Mouse (Mus musculus) Muller cell, postnatal 12 days (primary cell): ENCODE measurements around the gene Diaph2.

Source experiments
- DNase-seq: peaks from one replicate; pipeline ENCODE4 v3.0.0-alpha.2; 2015; ENCODE audit errors: inconsistent ontology term

The Diaph2 gene

GRCm38 (mm10) chrX:129749571-129750061 lies at the start of gene Diaph2:
TSS of gene Diaph2 (plus strand) at chrX:129749742.
- DNase-seq: peak; percentile 93

GRCm38 (mm10) chrX:129701634-129702312 lies 47.8 kb upstream of the Diaph2 start:
- DNase-seq: no peak

GRCm38 (mm10) chrX:129709656-129710055 lies 39.9 kb upstream of the Diaph2 start:
- peak; percentile 32 for DNase-seq

GRCm38 (mm10) chrX:129728717-129729220 lies 20.8 kb upstream of the Diaph2 start:
- DNase-seq: no peak

- no peak for DNase-seq
Measured at GRCm38 (mm10) chrX:129736562-129736961, 13.0 kb upstream of the Diaph2 start.

- DNase-seq: no peak
Measured at GRCm38 (mm10) chrX:129739226-129739625, 10.3 kb upstream of the Diaph2 start.

GRCm38 (mm10) chrX:129742981-129743380 lies 6.6 kb upstream of the Diaph2 start:
- no peak for DNase-seq

- no peak for DNase-seq
Measured at GRCm38 (mm10) chrX:129745976-129746375, 3.6 kb upstream of the Diaph2 start.

- DNase-seq: no peak
Measured at GRCm38 (mm10) chrX:129749102-129749501, 440 bp upstream of the Diaph2 start.

- no peak for DNase-seq
Measured at GRCm38 (mm10) chrX:129750094-129750569, 590 bp downstream of the Diaph2 start.

GRCm38 (mm10) chrX:129750606-129751005 lies 1.1 kb downstream of the Diaph2 start:
- DNase-seq: no peak

- peak; percentile 34 for DNase-seq
Measured at GRCm38 (mm10) chrX:129756606-129757005, 7.1 kb downstream of the Diaph2 start.

GRCm38 (mm10) chrX:129762649-129763048 lies 13.1 kb downstream of the Diaph2 start:
- DNase-seq: no peak

GRCm38 (mm10) chrX:129765378-129765777 lies 15.8 kb downstream of the Diaph2 start:
- no peak for DNase-seq

- no peak for DNase-seq
Measured at GRCm38 (mm10) chrX:129766811-129767210, 17.3 kb downstream of the Diaph2 start.

GRCm38 (mm10) chrX:129770625-129771024 lies 21.1 kb downstream of the Diaph2 start:
- DNase-seq: peak; percentile 68

- DNase-seq: no peak
Measured at GRCm38 (mm10) chrX:129773556-129774255, 24.2 kb downstream of the Diaph2 start.

GRCm38 (mm10) chrX:129774478-129774877 lies 24.9 kb downstream of the Diaph2 start:
- DNase-seq: no peak

GRCm38 (mm10) chrX:129776761-129777160 lies 27.2 kb downstream of the Diaph2 start:
- no peak for DNase-seq

GRCm38 (mm10) chrX:129777404-129777962 lies 27.9 kb downstream of the Diaph2 start:
- DNase-seq: no peak

GRCm38 (mm10) chrX:129781844-129782243 lies 32.3 kb downstream of the Diaph2 start:
- DNase-seq: no peak

GRCm38 (mm10) chrX:129784062-129784461 lies 34.5 kb downstream of the Diaph2 start:
- no peak for DNase-seq
